Mouse (Mus musculus): Measurements from ENCODE around the gene Epb41l2.

Epb41l2 gene

GRCm38 (mm10) chr10:25571319-25572240, 212.0 kb downstream of the Epb41l2 start:
- no peaks in the 10 kb centered on the region for H3K27me3 ChIP-seq (ENCODE audit: insufficient read depth, low read length)
- no peaks in the 10 kb centered on the region for H3K9me3 ChIP-seq (ENCODE audit: low read length)
- H3K36me3 ChIP-seq (ENCODE audit: insufficient read depth, low read length) = no peaks in the 10 kb centered on the region
- no peak for TF ChIP-seq NANOG (IDR thresholded peaks at IDR 0.05; ENCODE audit: borderline replicate concordance, low read length)
- TF ChIP-seq CTCF (conservative IDR thresholded peaks at IDR 0.05; ENCODE audit: low read length) = no peak
- no peak for TF ChIP-seq POU5F1 (IDR thresholded peaks at IDR 0.05; ENCODE audit: borderline replicate concordance, low read length)
- no peak overlapping the region for H3K4me3 ChIP-seq (replicated peaks; ENCODE audit: low read length)
- no peaks in the 10 kb centered on the region; the same call in 1 of the 2 replicates for H3K4me1 ChIP-seq (replicated peaks; ENCODE audit: low read depth, low read length)

Measured in E14TG2a.4 (cell line).